Mouse (Mus musculus): ENCODE measurements at regions not wholly inside any gene's neighbourhood (a gene's known extent, or its start where the extent isn't known, plus 50 kb on each side); places are given as distances from the start of the nearest gene placed in this dataset.
A peak's percentile ranks its signal among the peaks of the same experiment; 100 is the strongest.

DNA sequence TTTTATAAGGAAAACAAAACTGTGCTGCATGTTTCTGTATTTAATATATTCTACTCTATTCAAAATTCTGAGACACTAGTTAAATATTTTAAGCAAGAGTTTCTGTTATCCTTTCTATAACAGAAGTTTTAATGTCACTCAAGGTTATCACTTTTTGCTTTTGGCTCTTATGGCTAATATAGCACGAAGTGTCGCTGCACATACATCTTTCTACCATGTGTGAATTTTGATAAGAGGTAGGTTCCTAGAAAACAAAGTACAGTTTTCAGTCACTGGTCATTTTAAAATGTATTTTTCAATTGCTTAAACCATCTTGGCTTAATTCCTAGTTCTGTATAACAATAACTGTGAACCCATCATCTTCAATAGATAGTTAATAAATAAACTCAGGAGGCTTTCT lies 129.1 kb upstream of the B430305J03Rik start:
- H3K4me1 ChIP-seq (ENCODE audit: control insufficient read depth, insufficient read depth, low read length), result no peaks in the 10 kb centered on the region
- no peak overlapping the region for H3K27ac ChIP-seq (ENCODE audit: insufficient read depth, low read depth, low read length)
- no peak overlapping the region for H3K4me3 ChIP-seq (ENCODE audit: insufficient read depth, low read depth, low read length)
- 92% methylated on average over 2 of the region's 2 CpGs for WGBS
- no peak for TF ChIP-seq POLR2A (IDR thresholded peaks at IDR 0.05; ENCODE audit: insufficient read depth, low read depth, low read length)
- no peak for TF ChIP-seq CTCF (IDR thresholded peaks at IDR 0.05; ENCODE audit: insufficient read depth, low read depth, low read length)

DNA sequence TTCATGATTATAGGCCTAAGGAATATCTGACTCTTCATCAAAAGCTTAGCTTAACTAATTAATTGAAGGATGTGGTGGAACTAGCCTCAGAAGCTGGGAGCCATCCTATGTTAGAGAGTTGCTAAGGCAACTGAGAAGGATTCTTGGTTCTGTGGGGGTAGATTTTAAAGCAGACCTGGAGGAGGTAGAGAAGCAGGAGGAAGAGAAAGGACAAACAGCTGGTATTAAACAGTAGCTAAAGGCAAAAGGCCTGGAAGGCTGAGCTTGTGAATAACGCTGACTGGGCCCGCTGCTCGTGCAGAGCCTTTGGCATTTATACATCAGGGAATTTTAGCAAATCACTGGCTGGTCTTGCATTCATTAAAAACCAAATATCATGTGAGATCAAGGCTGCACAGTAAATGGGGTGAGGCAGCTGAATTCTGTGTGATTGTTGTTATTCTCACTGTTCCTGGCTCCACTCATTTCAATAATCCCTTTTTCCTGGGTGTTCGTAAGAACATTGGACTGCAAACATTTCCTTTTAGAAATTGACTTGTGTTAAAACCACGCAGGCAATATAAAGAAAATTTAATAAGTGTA lies 121.1 kb upstream of the B430305J03Rik start:
- WGBS, result 55% methylated on average over 5 of the region's 5 CpGs
- no peak overlapping the region for H3K4me3 ChIP-seq (ENCODE audit: insufficient read depth, low read depth, low read length)
- TF ChIP-seq POLR2A (IDR thresholded peaks at IDR 0.05; ENCODE audit: insufficient read depth, low read depth, low read length) (no peak), CTCF (IDR thresholded peaks at IDR 0.05; ENCODE audit: insufficient read depth, low read depth, low read length) (no peak)
- 0 out of 2 replicates have a peak overlapping the region, but pooled peaks have one; percentile 58 for H3K27ac ChIP-seq (ENCODE audit: insufficient read depth, low read depth, low read length)
- H3K4me1 ChIP-seq (ENCODE audit: control insufficient read depth, insufficient read depth, low read length), result 0 out of 2 replicates have a peak, but pooled peaks cover 2% of the 10 kb centered on the region

DNA sequence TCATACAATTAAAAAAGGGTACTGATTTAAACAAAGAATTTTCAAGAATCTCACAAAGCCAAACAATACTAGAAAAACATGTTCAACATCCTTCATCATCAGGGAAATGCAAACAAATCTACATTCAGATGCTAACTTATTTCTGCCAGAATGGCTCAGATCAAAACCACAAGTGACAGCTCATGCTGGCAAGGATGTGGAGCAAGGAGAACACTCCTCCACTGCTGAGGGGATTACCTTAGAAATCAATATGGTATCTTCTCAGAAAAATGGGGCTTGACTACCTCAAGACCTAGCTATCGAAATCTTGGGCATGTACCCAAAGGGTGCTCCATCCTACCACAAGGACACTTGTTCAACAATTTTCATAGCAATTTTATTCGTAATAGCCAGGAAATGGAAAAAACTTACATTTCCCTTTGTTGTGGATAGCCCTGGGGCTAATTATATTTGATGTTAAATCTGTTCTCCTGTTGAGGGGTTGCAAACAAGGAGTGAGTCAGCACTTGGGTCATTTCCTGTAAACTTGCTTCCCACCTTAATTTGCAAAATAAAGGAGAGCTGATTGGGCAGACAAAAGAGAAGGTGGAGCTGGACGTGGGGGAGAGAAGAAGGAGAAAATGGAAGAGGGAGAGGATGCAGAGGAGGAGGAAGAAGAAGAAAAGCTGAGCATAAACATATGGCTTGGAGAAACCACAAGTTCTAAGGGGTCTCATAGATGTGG lies 113.3 kb upstream of the B430305J03Rik start:
- Histone ChIP-seq H3K27ac (ENCODE audit: insufficient read depth, low read depth, low read length) (no peak overlapping the region), H3K4me1 (ENCODE audit: control insufficient read depth, insufficient read depth, low read length) (no peaks in the 10 kb centered on the region), H3K4me3 (ENCODE audit: insufficient read depth, low read depth, low read length) (no peak overlapping the region)
- TF ChIP-seq CTCF (IDR thresholded peaks at IDR 0.05; ENCODE audit: insufficient read depth, low read depth, low read length), result no peak
- no peak for TF ChIP-seq POLR2A (IDR thresholded peaks at IDR 0.05; ENCODE audit: insufficient read depth, low read depth, low read length)
- WGBS, result 69% methylated on average over 3 of the region's 3 CpGs

DNA sequence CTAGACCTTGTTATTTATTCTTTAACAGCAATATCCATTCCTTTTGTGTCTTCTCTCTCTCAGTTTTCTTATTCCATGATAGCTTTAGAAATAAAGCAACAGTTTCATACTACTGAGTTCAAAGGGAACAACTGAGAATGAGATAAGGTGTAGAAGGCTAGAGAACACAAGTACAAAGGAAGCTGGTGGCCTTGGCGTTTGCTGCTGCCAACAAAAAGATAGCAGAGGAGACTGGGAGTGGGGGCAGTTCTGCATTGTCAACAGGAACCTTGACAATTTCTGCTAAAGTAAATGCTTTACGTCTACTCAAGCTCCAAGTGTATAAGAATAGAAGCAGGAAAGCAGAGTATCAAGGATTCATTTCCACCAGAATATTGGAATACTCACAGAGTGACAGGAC lies 109.3 kb upstream of the B430305J03Rik start:
- TF ChIP-seq CTCF (IDR thresholded peaks at IDR 0.05; ENCODE audit: insufficient read depth, low read depth, low read length) (no peak), POLR2A (IDR thresholded peaks at IDR 0.05; ENCODE audit: insufficient read depth, low read depth, low read length) (no peak)
- H3K4me3 ChIP-seq (ENCODE audit: insufficient read depth, low read depth, low read length), result no peak overlapping the region
- H3K4me1 ChIP-seq (ENCODE audit: control insufficient read depth, insufficient read depth, low read length), result no peaks in the 10 kb centered on the region
- no peak overlapping the region for H3K27ac ChIP-seq (ENCODE audit: insufficient read depth, low read depth, low read length)
- WGBS, result 49% methylated on average over 2 of the region's 2 CpGs

DNA sequence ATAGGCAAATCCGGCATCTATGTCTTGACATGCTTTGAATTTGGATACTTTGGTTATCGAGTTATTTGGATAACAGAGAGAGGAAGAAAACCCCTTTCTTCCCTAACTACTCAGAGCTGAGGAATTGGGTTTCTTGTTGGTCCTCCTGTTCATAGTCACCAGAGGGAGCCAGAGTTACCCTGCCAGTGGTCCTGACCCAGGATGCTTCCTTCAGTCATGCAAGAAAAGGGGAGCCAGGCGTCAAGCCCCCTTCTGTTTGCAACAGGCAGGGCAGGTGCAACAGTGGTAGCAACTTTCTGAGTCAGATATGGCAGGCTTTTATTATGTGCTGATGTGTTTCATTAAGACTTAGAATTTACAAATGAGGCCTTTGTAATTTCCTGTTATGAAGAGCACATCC lies 101.4 kb upstream of the B430305J03Rik start:
- 0 out of 2 replicates have a peak, but pooled peaks cover 2% of the 10 kb centered on the region for H3K4me1 ChIP-seq (ENCODE audit: control insufficient read depth, insufficient read depth, low read length)
- TF ChIP-seq POLR2A (IDR thresholded peaks at IDR 0.05; ENCODE audit: insufficient read depth, low read depth, low read length), result no peak
- TF ChIP-seq CTCF (IDR thresholded peaks at IDR 0.05; ENCODE audit: insufficient read depth, low read depth, low read length), result peak; percentile 30; the same call in 1 of the 2 replicates
- no peak overlapping the region for H3K27ac ChIP-seq (ENCODE audit: insufficient read depth, low read depth, low read length)
- 18% methylated on average over 3 of the region's 3 CpGs for WGBS
- no peak overlapping the region for H3K4me3 ChIP-seq (ENCODE audit: insufficient read depth, low read depth, low read length)

DNA sequence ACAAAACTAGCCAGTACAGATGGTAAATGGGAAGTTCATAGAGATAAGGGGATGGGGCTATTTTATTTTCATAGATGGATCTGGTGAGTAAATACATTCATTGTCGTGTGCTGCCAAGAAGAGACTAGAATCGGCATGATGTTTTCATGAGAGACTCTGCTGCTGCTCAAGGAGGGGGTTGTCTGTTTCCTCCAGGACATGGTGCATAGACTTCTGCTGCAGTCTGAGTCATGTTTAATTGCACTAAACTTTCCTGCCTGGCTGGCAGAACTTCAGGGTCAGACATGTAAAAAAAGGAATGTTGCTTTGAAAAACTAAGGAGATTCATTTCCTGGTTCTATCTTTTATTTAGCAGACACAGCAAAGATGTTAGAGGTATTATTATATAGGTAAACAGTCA lies 100.9 kb upstream of the B430305J03Rik start:
- no peak overlapping the region for H3K4me3 ChIP-seq (ENCODE audit: insufficient read depth, low read depth, low read length)
- no peak for TF ChIP-seq POLR2A (IDR thresholded peaks at IDR 0.05; ENCODE audit: insufficient read depth, low read depth, low read length)
- no peak for TF ChIP-seq CTCF (IDR thresholded peaks at IDR 0.05; ENCODE audit: insufficient read depth, low read depth, low read length)
- WGBS, result 49% methylated on average over 2 of the region's 2 CpGs

DNA sequence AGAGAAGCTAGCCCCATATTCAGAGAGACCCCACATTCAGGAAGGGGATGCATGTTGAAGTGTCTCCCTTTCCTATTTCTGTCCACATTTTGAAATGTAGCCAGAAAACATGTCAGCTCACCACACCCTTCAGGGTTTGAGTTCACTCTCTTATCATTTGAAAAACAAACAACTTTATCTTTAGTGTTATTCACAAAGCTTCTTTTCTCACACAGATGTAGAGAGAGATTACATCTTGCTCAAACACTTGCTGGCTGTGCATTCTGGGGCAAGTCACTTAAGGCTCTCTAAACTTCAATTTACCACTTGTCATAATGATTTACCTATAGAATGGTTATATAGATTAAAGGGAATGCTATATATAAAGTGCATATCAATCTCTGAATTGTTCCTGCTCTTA lies 94.3 kb upstream of the B430305J03Rik start:
- TF ChIP-seq POLR2A (IDR thresholded peaks at IDR 0.05; ENCODE audit: insufficient read depth, low read depth, low read length), result no peak
- no peak for TF ChIP-seq CTCF (IDR thresholded peaks at IDR 0.05; ENCODE audit: insufficient read depth, low read depth, low read length)
- Histone ChIP-seq H3K4me1 (ENCODE audit: control insufficient read depth, insufficient read depth, low read length) (no peaks in the 10 kb centered on the region), H3K4me3 (ENCODE audit: insufficient read depth, low read depth, low read length) (no peak overlapping the region), H3K27ac (ENCODE audit: insufficient read depth, low read depth, low read length) (no peak overlapping the region)

More for the DNA sequence above, 100.9 kb upstream of the B430305J03Rik start:
- Histone ChIP-seq H3K4me1 (ENCODE audit: control insufficient read depth, insufficient read depth, low read length) (0 out of 2 replicates have a peak, but pooled peaks cover 2% of the 10 kb centered on the region), H3K27ac (ENCODE audit: insufficient read depth, low read depth, low read length) (no peak overlapping the region)

DNA sequence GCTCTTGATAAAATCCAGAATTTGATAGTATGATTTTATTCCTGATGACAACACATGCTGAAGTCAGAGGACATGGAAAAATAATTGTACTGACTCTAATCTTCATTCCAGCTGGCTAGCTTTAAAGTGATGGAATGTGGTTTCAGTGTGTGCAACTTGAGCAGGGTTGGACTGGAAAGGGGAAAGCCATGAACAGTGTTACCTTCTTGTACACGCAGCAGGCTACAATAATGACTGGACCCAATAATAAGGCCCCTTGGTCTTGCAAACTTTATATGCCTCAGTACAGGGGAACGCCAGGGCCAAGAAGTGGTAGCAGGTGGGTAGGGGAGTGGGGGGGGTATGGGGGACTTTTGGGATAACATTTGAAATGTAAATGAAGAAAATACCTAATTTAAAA lies 90.8 kb upstream of the B430305J03Rik start:
- Histone ChIP-seq H3K4me3 (ENCODE audit: insufficient read depth, low read depth, low read length) (no peak overlapping the region), H3K4me1 (ENCODE audit: control insufficient read depth, insufficient read depth, low read length) (no peaks in the 10 kb centered on the region), H3K27ac (ENCODE audit: insufficient read depth, low read depth, low read length) (no peak overlapping the region)
- TF ChIP-seq POLR2A (IDR thresholded peaks at IDR 0.05; ENCODE audit: insufficient read depth, low read depth, low read length) (no peak), CTCF (IDR thresholded peaks at IDR 0.05; ENCODE audit: insufficient read depth, low read depth, low read length) (no peak)
- 90% methylated on average over 2 of the region's 2 CpGs for WGBS

DNA sequence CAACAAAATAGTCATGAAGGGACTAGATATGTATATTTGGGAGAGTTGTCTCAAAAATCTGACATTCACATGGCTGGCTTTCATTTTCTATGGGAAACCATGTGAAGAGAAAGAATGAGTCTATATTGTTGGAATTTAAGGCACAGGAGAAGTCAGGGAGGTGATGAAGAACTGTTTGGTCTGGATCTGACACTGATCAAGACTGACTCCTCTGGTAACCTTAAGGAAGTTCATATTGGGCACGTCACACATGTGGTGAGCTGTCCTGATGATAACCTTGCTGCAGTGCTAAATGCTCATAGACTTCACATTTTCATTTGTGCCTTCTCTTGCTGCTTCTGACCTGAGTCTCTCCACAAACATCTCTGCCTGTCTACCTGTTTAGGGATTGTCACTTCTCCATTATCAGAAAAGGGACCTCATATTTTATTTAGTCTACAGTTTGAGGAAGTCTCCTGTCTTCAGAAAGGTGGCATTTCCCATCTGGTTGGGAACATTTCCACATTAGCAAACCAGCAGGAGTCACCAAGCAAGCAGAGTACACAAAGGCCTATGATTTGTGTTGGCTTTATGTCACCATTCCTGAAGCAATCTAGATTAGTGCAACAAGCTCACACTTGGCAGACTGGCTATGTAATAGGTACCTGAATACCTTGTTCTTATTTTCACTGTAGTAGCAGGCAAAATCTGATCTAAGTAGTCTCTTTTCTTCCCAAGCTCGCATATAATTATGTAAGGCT lies 76.4 kb upstream of the B430305J03Rik start:
- Histone ChIP-seq H3K27ac (ENCODE audit: insufficient read depth, low read depth, low read length) (no peak overlapping the region), H3K4me1 (ENCODE audit: control insufficient read depth, insufficient read depth, low read length) (no peaks in the 10 kb centered on the region), H3K4me3 (ENCODE audit: insufficient read depth, low read depth, low read length) (no peak overlapping the region)
- TF ChIP-seq POLR2A (IDR thresholded peaks at IDR 0.05; ENCODE audit: insufficient read depth, low read depth, low read length), result no peak
- TF ChIP-seq CTCF (IDR thresholded peaks at IDR 0.05; ENCODE audit: insufficient read depth, low read depth, low read length), result no peak
- WGBS, result 85% methylated on average over 2 of the region's 2 CpGs
